Mouse (Mus musculus) E14TG2a.4 (cell line): Measurements from ENCODE around the gene Tmem132d.

Experiments
- H3K27me3 ChIP-seq: 2 replicates; pipeline ENCODE4 v1.6.1; 2014; ENCODE audit warnings: low read length, control low read depth; ENCODE audit not compliant: insufficient read depth
- H3K36me3 ChIP-seq: 2 replicates; pipeline ENCODE4 v1.6.1; 2014; ENCODE audit warnings: low read length, control low read depth; ENCODE audit not compliant: insufficient read depth
- H3K4me1 ChIP-seq: replicated peaks from 2 replicates; pipeline ENCODE4 v1.6.1; 2014; ENCODE audit warnings: low read depth, low read length, control low read depth
- H3K4me3 ChIP-seq: replicated peaks from 2 replicates; pipeline ENCODE4 v1.5.1; 2014; ENCODE audit warnings: mild to moderate bottlenecking, low read length
- H3K9me3 ChIP-seq: 2 replicates; pipeline ENCODE4 v1.6.1; 2014; ENCODE audit warnings: low read length, control low read depth
- CTCF ChIP-seq: conservative IDR thresholded peaks from 2 replicates; pipeline ENCODE4 v1.5.1; 2014; ENCODE audit warnings: low read length
- NANOG ChIP-seq: IDR thresholded peaks from 2 replicates; pipeline ENCODE4 v1.6.1; 2014; ENCODE audit warnings: borderline replicate concordance, low read length, mixed read lengths
- POU5F1 ChIP-seq: IDR thresholded peaks from 2 replicates; pipeline ENCODE4 v1.6.1; 2014; ENCODE audit warnings: low read length, borderline replicate concordance

Tmem132d gene

GRCm38 (mm10) chr5:127937914-127938313, 495.0 kb downstream of the Tmem132d start:
- Histone ChIP-seq H3K4me1 (no peaks in the 10 kb centered on the region), H3K4me3 (no peak overlapping the region), H3K27me3 (peaks cover 4% of the 10 kb centered on the region), H3K9me3 (0 out of 2 replicates have a peak, but pooled peaks cover under 1% of the 10 kb centered on the region), H3K36me3 (no peaks in the 10 kb centered on the region)
- peak; percentile 74 for TF ChIP-seq CTCF
- no peak for TF ChIP-seq NANOG
- TF ChIP-seq POU5F1 = no peak

DNA sequence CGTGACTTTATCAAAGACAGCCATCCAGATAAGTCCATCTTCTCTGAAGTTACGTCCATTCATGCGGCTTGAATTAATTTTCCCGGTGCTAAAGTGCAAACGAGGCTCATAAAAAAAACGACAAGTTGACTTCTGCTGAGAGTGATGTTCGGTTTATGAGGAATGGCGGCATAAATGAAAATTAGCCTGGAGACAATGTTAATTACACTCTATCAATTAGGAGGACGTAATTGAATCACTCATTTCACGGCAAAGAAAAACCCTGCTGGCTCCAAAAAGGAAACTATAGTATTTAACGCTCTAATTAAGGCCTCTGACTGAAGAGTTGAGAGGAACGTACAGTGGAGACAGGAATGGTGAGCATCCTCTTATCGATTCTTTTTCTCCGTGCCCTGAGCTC, 503.2 kb downstream of the Tmem132d start:
- H3K4me3 ChIP-seq = no peak overlapping the region
- H3K9me3 ChIP-seq = peaks cover 23% of the 10 kb centered on the region
- no peak for TF ChIP-seq CTCF
- no peak for TF ChIP-seq NANOG
- no peak for TF ChIP-seq POU5F1
- H3K36me3 ChIP-seq = no peaks in the 10 kb centered on the region
- no peaks in the 10 kb centered on the region; the same call in 1 of the 2 replicates for H3K4me1 ChIP-seq
- H3K27me3 ChIP-seq = no peaks in the 10 kb centered on the region

DNA sequence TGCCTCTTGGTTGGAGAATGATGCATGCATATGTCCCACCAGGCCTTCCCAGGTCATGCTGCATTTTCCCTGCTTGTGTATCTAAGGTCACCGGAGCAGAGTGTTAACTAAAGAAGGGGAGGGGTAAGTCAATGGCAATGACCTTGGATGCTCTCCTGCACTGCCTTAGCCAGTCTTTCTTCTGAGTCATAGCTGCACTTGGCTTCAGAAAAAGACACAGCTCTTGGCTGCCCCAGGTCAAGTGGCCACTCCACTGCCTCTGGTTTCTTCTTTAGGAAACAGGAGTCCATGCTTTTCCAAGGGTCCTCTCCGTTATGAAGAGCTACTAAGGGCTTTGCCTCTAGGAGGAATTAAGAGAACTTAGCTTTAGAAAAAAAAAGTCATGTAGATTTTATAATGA, 506.2 kb downstream of the Tmem132d start:
- no peaks in the 10 kb centered on the region for H3K27me3 ChIP-seq
- TF ChIP-seq CTCF (no peak), POU5F1 (no peak), NANOG (no peak)
- no peak overlapping the region for H3K4me3 ChIP-seq
- H3K4me1 ChIP-seq = peaks cover 4% of the 10 kb centered on the region
- peaks cover 9% of the 10 kb centered on the region for H3K9me3 ChIP-seq
- H3K36me3 ChIP-seq = no peaks in the 10 kb centered on the region

DNA sequence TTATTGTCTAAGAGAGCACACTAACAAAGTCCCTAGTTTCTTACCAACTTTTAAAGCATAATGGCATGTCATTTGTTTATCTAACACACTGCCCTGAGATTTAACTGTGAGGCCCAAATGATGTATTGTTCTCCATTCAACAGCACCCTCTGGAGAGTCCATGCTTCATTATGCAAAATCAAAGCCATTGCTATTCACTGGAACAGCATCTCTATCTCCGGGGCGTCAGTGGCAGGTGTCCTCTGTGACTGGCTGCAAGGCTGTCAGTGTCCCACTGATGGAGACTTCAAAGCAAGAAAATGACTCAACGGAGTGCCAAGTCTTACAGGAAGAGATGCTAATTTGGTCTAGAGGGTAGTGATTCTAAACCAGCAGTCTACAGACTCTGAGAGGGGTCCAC, 508.8 kb downstream of the Tmem132d start:
- TF ChIP-seq POU5F1 (no peak), NANOG (no peak)
- no peaks in the 10 kb centered on the region for H3K27me3 ChIP-seq
- peaks cover 4% of the 10 kb centered on the region; the same call in 1 of the 2 replicates for H3K4me1 ChIP-seq
- H3K36me3 ChIP-seq = no peaks in the 10 kb centered on the region
- no peaks in the 10 kb centered on the region for H3K9me3 ChIP-seq
- no peak overlapping the region for H3K4me3 ChIP-seq

GRCm38 (mm10) chr5:127919171-127919570, 513.7 kb downstream of the Tmem132d start:
- H3K4me3 ChIP-seq = no peak overlapping the region
- H3K9me3 ChIP-seq = no peaks in the 10 kb centered on the region
- H3K4me1 ChIP-seq = peaks cover 3% of the 10 kb centered on the region; the same call in 1 of the 2 replicates
- H3K36me3 ChIP-seq = no peaks in the 10 kb centered on the region
- no peaks in the 10 kb centered on the region for H3K27me3 ChIP-seq
- TF ChIP-seq CTCF (no peak), POU5F1 (no peak), NANOG (no peak)

DNA sequence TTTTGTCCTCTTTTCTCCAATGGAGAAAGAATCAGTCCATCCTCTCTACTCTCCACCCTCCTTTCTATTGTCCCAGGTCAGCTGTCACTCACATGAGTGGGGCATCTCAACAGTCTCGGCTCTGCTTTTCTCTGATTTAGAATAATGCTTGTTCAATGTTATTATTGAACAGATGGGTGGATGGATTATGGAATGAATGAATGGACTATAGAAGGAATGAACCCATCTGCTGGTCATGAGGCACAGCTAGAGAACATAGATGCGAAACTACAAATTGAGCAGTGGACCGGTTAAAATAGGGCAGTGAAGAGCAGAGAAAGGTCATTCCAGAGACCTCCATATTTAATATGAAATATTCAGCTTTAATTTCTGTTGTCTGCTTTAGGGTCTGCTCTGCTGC, 514.5 kb downstream of the Tmem132d start:
- no peaks in the 10 kb centered on the region for H3K27me3 ChIP-seq
- no peaks in the 10 kb centered on the region for H3K36me3 ChIP-seq
- TF ChIP-seq NANOG (no peak), POU5F1 (no peak), CTCF (no peak)
- no peaks in the 10 kb centered on the region for H3K4me1 ChIP-seq
- no peaks in the 10 kb centered on the region for H3K9me3 ChIP-seq
- H3K4me3 ChIP-seq = no peak overlapping the region

DNA sequence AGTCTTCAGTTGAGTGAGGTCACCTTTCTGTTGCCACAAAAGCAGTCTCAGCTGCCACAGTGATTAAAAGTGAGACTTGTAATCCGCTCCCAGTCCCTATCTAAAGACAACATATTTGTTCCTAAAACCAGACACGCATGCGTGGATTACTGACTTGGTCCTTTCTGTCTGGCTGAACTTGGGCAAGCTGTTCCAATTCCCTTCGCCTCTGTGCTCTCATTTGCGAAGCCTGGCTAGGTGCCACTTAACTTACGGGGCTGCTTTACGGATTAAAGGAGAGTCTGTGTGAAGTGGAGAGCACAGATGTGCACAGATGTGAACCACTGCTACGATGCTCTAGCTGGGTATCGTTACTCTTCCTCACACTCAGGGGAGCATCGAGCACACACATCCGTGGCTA, 518.7 kb downstream of the Tmem132d start:
- Histone ChIP-seq H3K9me3 (no peaks in the 10 kb centered on the region), H3K27me3 (no peaks in the 10 kb centered on the region; the same call in 1 of the 2 replicates), H3K4me3 (no peak overlapping the region), H3K4me1 (no peaks in the 10 kb centered on the region), H3K36me3 (no peaks in the 10 kb centered on the region)
- no peak for TF ChIP-seq CTCF
- no peak for TF ChIP-seq NANOG
- no peak for TF ChIP-seq POU5F1

DNA sequence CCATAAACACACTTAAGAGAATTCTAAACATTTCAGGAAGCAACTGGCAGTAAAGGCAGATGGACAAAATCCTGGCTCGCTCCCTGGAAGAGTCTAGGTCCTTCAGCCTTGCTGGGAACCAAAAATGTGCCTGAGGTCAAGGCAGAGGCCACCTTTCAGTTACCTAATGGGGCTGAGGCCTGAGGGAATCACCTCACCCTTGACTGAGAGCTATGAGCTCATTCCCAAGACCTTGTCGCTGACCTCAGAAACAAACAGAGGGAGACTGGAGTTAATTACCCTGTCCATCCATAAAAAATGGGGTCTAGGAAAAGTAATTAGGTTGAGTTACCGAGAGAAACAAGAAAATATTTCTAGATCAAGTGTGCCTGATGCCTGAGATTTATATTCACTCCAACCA, 521.3 kb downstream of the Tmem132d start:
- TF ChIP-seq CTCF (no peak), POU5F1 (no peak), NANOG (no peak)
- Histone ChIP-seq H3K36me3 (no peaks in the 10 kb centered on the region), H3K9me3 (no peaks in the 10 kb centered on the region), H3K27me3 (no peaks in the 10 kb centered on the region; the same call in 1 of the 2 replicates), H3K4me1 (no peaks in the 10 kb centered on the region), H3K4me3 (no peak overlapping the region)

DNA sequence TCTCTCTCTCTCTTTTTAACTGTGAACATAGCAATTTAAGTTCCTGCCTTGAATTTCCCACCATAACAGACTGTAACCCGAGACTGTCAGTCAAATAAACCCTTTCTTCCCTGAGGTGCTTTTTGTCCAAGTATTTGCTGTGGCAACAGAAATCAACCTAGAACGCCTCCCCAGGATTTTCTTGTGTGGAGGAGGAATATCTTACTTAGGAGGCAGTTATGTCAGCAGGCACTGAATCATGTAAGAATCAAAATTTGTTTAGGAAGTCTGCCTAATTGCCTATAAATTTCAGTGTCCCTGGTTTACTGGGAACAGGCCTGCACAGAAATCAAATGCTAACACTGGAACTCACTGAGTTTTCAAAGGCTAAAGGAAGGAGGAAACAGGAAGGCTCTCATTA, 522.5 kb downstream of the Tmem132d start:
- TF ChIP-seq NANOG (no peak), CTCF (no peak), POU5F1 (no peak)
- Histone ChIP-seq H3K36me3 (no peaks in the 10 kb centered on the region), H3K9me3 (no peaks in the 10 kb centered on the region), H3K4me1 (no peaks in the 10 kb centered on the region), H3K4me3 (no peak overlapping the region), H3K27me3 (peaks cover 3% of the 10 kb centered on the region; the same call in 1 of the 2 replicates)
